Mouse (Mus musculus): ENCODE results near the gene Wdr66.

Gene Wdr66

DNA sequence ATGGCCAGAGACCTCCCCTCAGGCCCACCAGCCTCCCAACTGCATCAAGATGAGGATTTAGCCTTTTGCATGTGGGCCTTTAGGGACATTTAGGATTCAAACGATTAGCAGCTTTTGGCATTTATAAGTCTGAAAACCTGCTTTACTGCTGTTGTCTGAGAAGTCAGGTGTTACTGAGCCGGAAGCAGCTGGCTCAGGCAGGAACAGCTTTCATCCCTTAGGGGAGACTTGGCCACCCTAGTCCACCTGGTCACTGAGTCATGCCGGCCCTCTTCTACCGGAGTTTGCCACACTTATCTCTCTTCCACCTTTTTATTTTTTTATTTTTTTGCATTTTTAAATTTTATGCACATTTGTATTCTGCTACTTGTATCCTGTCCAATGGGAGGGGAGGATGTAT lies 105.4 kb downstream of the Wdr66 start:
- in situ Hi-C loops (cut with MboI) = no loop called here

GRCm38 (mm10) chr5:123359431-123359830 lies 107.5 kb downstream of the Wdr66 start:
- in situ Hi-C loops (cut with MboI) = no loop called here

GRCm38 (mm10) chr5:123362911-123363310 lies 111.0 kb downstream of the Wdr66 start:
- in situ Hi-C loops (cut with MboI) = no loop called here

DNA sequence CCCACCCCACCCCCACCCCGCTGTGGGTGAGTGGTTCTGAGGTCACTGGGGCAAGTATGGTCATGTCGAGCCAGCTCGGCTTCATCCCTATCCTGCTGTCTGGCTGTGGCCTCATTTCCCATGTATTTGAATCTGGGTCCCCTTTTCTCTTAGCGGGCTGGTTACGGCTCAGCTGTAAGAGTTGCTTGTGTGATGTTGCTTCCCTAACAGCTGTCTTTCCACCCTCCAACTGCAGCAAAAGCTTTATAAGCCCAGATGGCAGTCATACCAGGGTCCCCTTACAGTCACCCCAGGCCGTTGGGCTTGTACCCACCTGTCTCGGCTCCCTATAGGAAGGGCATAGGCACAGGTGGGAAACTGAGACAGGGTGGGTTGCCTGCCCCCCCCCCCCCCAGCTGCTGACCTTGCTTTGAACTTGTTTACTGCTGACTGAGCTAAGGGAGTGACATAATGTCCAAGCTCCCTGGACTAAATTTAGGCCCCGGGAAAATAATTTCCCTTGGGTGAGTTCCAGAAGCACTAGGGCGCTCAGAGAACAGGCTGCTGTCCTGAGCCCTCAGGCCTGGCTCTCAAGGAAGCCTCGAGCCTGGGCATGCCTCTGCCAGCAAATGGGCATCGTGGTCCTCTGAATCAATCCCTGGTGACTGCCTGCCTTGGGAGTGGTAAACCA lies 112.5 kb downstream of the Wdr66 start:
- in situ Hi-C loops (cut with MboI) = no loop called here

GRCm38 (mm10) chr5:123368869-123369488 lies 117.1 kb downstream of the Wdr66 start:
- in situ Hi-C loops (cut with MboI) = no loop called here

- in situ Hi-C loops (cut with MboI) = loop anchor here (10.0 kb wide), 1 partner anchor 135 kb away; no protein-coding TSS in a partner anchor
Observed at GRCm38 (mm10) chr5:123370049-123370448, 118.1 kb downstream of the Wdr66 start.

DNA sequence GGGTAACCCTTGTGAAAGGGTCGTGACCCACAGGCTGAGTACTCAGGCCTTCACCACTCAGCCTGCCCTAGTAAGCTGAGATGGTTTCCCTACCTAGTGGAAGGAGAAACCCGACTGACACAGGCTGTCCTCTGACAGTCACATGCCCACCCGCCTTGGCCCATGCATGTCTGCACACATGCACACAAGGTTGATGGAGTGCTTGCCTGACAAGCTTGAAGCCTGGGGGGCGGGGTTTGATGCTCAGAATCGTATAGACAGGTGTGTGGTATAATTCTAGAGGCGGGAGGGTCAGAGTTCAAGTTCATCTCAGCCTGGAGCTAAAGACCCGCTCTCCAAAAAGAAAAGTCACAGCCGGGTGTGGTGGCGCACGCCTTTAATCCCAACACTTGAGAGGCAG lies 123.4 kb downstream of the Wdr66 start:
- in situ Hi-C loops (cut with MboI) = loop anchor here (10.0 kb wide), 1 partner anchor 130 kb away; no protein-coding TSS in a partner anchor

DNA sequence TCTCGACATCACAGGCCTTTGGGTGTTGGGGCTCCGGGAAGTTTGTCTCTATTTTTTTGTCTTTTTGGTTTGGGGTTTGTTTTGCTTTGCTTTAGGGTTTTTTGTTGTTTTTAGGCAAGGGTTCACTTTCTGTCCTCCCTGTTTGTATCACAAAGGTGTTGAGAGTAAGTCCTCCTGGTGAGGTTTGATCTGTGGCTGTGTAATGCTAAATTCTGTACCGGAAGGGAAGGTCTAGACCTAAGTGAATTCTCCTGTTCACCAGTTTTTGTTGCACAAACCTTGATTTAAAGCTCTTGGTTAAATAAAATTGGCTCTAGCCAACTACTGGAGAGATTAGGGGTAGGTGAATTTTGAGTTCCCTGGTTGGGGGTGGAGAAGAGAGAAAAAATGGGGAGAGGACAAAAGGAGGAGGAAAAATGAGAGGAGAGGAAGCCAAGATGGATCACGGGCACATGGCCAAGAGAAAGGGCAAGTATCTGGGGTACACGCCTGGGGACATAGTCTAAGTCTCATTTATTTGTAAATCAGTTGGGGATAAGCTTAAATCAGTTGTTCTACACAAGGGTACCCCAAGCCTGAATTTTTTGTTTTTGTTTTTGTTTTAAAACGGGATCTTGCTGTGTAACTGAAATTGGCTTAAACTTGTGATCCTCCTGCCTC lies 124.0 kb downstream of the Wdr66 start:
- in situ Hi-C loops (cut with MboI) = loop anchor here (10.0 kb wide), 1 partner anchor 129 kb away; no protein-coding TSS in a partner anchor

DNA sequence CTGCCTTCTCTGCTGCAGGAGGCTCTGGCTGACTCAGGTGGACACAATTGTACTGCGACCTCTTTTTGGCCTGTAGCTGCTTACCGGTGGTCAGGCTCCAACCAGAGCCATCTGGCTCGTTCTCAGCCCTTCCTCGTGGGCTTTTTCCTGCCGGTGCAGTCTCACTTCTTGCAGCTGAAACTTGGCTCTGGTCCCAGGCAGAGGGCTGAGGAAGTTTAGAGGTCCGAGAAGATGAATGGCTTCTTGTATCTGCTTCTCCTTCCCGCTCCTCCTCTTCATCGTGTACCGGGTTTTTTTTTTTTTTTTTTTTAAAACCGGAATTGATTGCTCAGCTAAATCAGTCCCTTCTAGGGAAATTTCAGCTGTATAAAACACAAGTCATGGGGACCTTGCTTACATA lies 124.7 kb downstream of the Wdr66 start:
- in situ Hi-C loops (cut with MboI) = loop anchor here (10.0 kb wide), 1 partner anchor 128 kb away; no protein-coding TSS in a partner anchor
